ENCODE assay signal across 9 mouse cellular contexts in genomic region chr5:135690401-135690800, GRCm38 (mm10). TPM values are rescaled to one million over a fixed set of nuclear protein-coding genes. Genes with fewer than 3 reads are reported as not detected.
A peak's percentile ranks its signal among the peaks of the same experiment; 100 is the strongest.
DNase-seq lines count a peak whose midpoint lies in the region; ATAC-seq and TF ChIP-seq lines count a peak whose summit lies in the region.
"Had no signal": no experiment of that assay in that cellular context is flagged by ENCODE, and none has a peak within 500 bp of the region (broad histone marks: within the 10 kb centered on the region; RNA-seq: fewer than 3 reads in every experiment).

No protein-coding gene starts in this region.

- peaks cover 31% of the 10 kb centered on the region for H3K4me1 ChIP-seq in heart, embryonic 13.5 days
- H3K4me1 ChIP-seq in bone marrow macrophage, adult 2 months (ENCODE audit: control insufficient read depth, insufficient read depth, low read length): peaks cover 34% of the 10 kb centered on the region
- H3K4me1 ChIP-seq in hindbrain, embryonic 11.5 days (replicated peaks; ENCODE audit: control insufficient read depth, insufficient read depth, low read length): no peaks in the 10 kb centered on the region; the same call in none of the 2 replicates
- H3K4me1 ChIP-seq in liver, postnatal 0 days (ENCODE audit: insufficient read depth): peaks cover 22% of the 10 kb centered on the region

- TF ChIP-seq POLR2A in bone marrow macrophage, adult 2 months (IDR thresholded peaks at IDR 0.05; ENCODE audit: borderline replicate concordance, low read depth, low read length): no peak

- 85% methylated on average over 5 of the region's 5 CpGs for WGBS in heart, embryonic 13.5 days
- WGBS in hindbrain, embryonic 11.5 days: 95% methylated on average over 5 of the region's 5 CpGs
- WGBS in liver, postnatal 0 days (ENCODE audit: insufficient replicate concordance): 51% methylated on average over 5 of the region's 5 CpGs

- H3K9me3 ChIP-seq in heart, embryonic 13.5 days: no peaks in the 10 kb centered on the region
- no peaks in the 10 kb centered on the region for H3K9me3 ChIP-seq in hindbrain, embryonic 11.5 days (ENCODE audit: control insufficient read depth, low read length)
- H3K9me3 ChIP-seq in liver, postnatal 0 days (ENCODE audit: low read length): no peaks in the 10 kb centered on the region

- ATAC-seq in heart, embryonic 13.5 days (ENCODE audit: extremely low read depth, insufficient number of reproducible peaks, low FRiP score, low TSS enrichment): no peak
- no peak for ATAC-seq in hindbrain, embryonic 11.5 days (ENCODE audit: low FRiP score)
- ATAC-seq in liver, postnatal 0 days: no peak

- no peak overlapping the region for H3K27ac ChIP-seq in heart, embryonic 13.5 days (replicated peaks)
- H3K27ac ChIP-seq in bone marrow macrophage, adult 2 months (ENCODE audit: insufficient read depth, low read depth, low read length): no peak overlapping the region
- H3K27ac ChIP-seq in hindbrain, embryonic 11.5 days (ENCODE audit: low read depth, low read length): no peak overlapping the region
- H3K27ac ChIP-seq in liver, postnatal 0 days (ENCODE audit: low read depth): peak overlapping the region; percentile 98

- intact Hi-C loops in heart, postnatal 36 days (cut with DNase I): no loop called here
- intact Hi-C loops in left cerebral cortex, postnatal 10 days (cut with DNase I): no loop called here

- peak overlapping the region; percentile 83 for H3K4me3 ChIP-seq in heart, embryonic 13.5 days
- peak overlapping the region; percentile 74 for H3K4me3 ChIP-seq in bone marrow macrophage, adult 2 months (ENCODE audit: insufficient read depth, low read length)
- peak overlapping the region; percentile 71; the same call in 1 of the 2 replicates for H3K4me3 ChIP-seq in hindbrain, embryonic 11.5 days (ENCODE audit: low read depth, low read length)
- H3K4me3 ChIP-seq in liver, postnatal 0 days (ENCODE audit: low read depth, low read length): peak overlapping the region; percentile 93

- peak; percentile 29; the same call in 1 of the 2 replicates for TF ChIP-seq EP300 in liver, postnatal 0 days (IDR thresholded peaks at IDR 0.05; ENCODE audit: low read depth)

- H3K36me3 ChIP-seq in heart, embryonic 13.5 days: no peaks in the 10 kb centered on the region
- no peaks in the 10 kb centered on the region for H3K36me3 ChIP-seq in hindbrain, embryonic 11.5 days (ENCODE audit: control insufficient read depth, insufficient read depth, low read length)
- no peaks in the 10 kb centered on the region; the same call in none of the 2 replicates for H3K36me3 ChIP-seq in liver, postnatal 0 days (replicated peaks; ENCODE audit: insufficient read depth, low read length)

- H3K27me3 ChIP-seq in heart, embryonic 13.5 days (replicated peaks): no peaks in the 10 kb centered on the region
- H3K27me3 ChIP-seq in hindbrain, embryonic 11.5 days (ENCODE audit: control insufficient read depth, insufficient read depth, low read length): no peaks in the 10 kb centered on the region
- no peaks in the 10 kb centered on the region for H3K27me3 ChIP-seq in liver, postnatal 0 days (ENCODE audit: insufficient read depth, low read length)

- DNase-seq in heart, postnatal 36 days: no peak
- DNase-seq in hindbrain, embryonic 11.5 days (ENCODE audit: low spot score): no peak
- no peak for DNase-seq in liver, postnatal 0 days
- DNase-seq in right cerebral cortex, adult 2 months (ENCODE audit: low spot score in 2 of 2): no peak
- no peak for DNase-seq in left cerebral cortex, postnatal 10 days (ENCODE audit: extremely low spot score in 1 of 2, low spot score in 2 of 2)
- DNase-seq in adrenal gland, postnatal 14 days: no peak
- DNase-seq: right cerebral cortex, adult 18-20 months had no signal

- TF ChIP-seq CTCF in bone marrow macrophage, adult 2 months (IDR thresholded peaks at IDR 0.05; ENCODE audit: low read depth, low read length): no peak
- TF ChIP-seq CTCF in liver, postnatal 0 days (IDR thresholded peaks at IDR 0.05; ENCODE audit: low read depth): no peak

- peak overlapping the region; percentile 97 for H3K4me2 ChIP-seq in heart, embryonic 13.5 days
- peak overlapping the region; percentile 68 for H3K4me2 ChIP-seq in hindbrain, embryonic 11.5 days (replicated peaks; ENCODE audit: low read depth, low read length)
- peak overlapping the region; percentile 93 for H3K4me2 ChIP-seq in liver, postnatal 0 days (ENCODE audit: low read depth, low read length)

- peak overlapping the region; percentile 92 for H3K9ac ChIP-seq in heart, embryonic 13.5 days
- no peak overlapping the region for H3K9ac ChIP-seq in hindbrain, embryonic 11.5 days (ENCODE audit: low read depth, low read length)
- peak overlapping the region; percentile 96 for H3K9ac ChIP-seq in liver, postnatal 0 days (replicated peaks)

RNA-seq across cellular contexts. Expression of gene Por, which starts 20.6 kb away (rescaled TPM):
- polyA plus RNA-seq in heart, embryonic 13.5 days (2015; fragmentation: Nextera tagmentation; extraction: Ambion mirVana): 44.6 and 47.6 TPM in 2 replicates
- 10 to 100 TPM; 69.8 to 76.4 TPM for total RNA-seq in heart, postnatal 36 days (2021)
- polyA plus RNA-seq in bone marrow macrophage, adult 2 months (2012; ENCODE audit: insufficient read depth, insufficient read length, missing spikeins): 69.1 and 83.9 TPM in 2 replicates
- 63.0 and 73.1 TPM in 2 replicates for polyA plus RNA-seq in hindbrain, embryonic 11.5 days (2014; fragmentation: Nextera tagmentation; extraction: Ambion mirVana)
- polyA plus RNA-seq in liver, postnatal 0 days (2015; fragmentation: Nextera tagmentation; extraction: Ambion mirVana): 302 and 303 TPM in 2 replicates
- 10 to 100 TPM; 68.2 to 70.0 TPM for total RNA-seq in left cerebral cortex, postnatal 10 days (2021)
- total RNA-seq in adrenal gland, postnatal 14 days (2021): 190 and 216 TPM in 2 replicates

RNA-seq across cellular contexts. Expression of gene Tmem120a, which starts 53.8 kb away (rescaled TPM):
- 30.8 and 32.0 TPM in 2 replicates for polyA plus RNA-seq in heart, embryonic 13.5 days (2015; fragmentation: Nextera tagmentation; extraction: Ambion mirVana)
- 10 to 100 TPM; 12.9 to 18.3 TPM for total RNA-seq in heart, postnatal 36 days (2021)
- polyA plus RNA-seq in bone marrow macrophage, adult 2 months (2012; ENCODE audit: insufficient read depth, insufficient read length, missing spikeins): 37.1 and 41.5 TPM in 2 replicates
- 62.5 and 70.0 TPM in 2 replicates for polyA plus RNA-seq in hindbrain, embryonic 11.5 days (2014; fragmentation: Nextera tagmentation; extraction: Ambion mirVana)
- polyA plus RNA-seq in liver, postnatal 0 days (2015; fragmentation: Nextera tagmentation; extraction: Ambion mirVana): 80.8 and 82.7 TPM in 2 replicates
- total RNA-seq in left cerebral cortex, postnatal 10 days (2021): 10 to 100 TPM; 20.7 to 22.0 TPM
- 26.8 and 45.4 TPM in 2 replicates for total RNA-seq in adrenal gland, postnatal 14 days (2021)

RNA-seq across cellular contexts. Expression of gene Rhbdd2, which starts 58.0 kb away (rescaled TPM):
- polyA plus RNA-seq in heart, embryonic 13.5 days (2015; fragmentation: Nextera tagmentation; extraction: Ambion mirVana): 32.4 and 35.2 TPM in 2 replicates
- 10 to 100 TPM; 18.5 to 18.9 TPM for total RNA-seq in heart, postnatal 36 days (2021)
- 11.5 and 13.9 TPM in 2 replicates for polyA plus RNA-seq in bone marrow macrophage, adult 2 months (2012; ENCODE audit: insufficient read depth, insufficient read length, missing spikeins)
- 53.4 and 64.3 TPM in 2 replicates for polyA plus RNA-seq in hindbrain, embryonic 11.5 days (2014; fragmentation: Nextera tagmentation; extraction: Ambion mirVana)
- polyA plus RNA-seq in liver, postnatal 0 days (2015; fragmentation: Nextera tagmentation; extraction: Ambion mirVana): 22.6 and 28.3 TPM in 2 replicates
- total RNA-seq in left cerebral cortex, postnatal 10 days (2021): 10 to 100 TPM; 77.6 to 82.7 TPM
- total RNA-seq in adrenal gland, postnatal 14 days (2021): 34.2 and 34.8 TPM in 2 replicates
